Mouse (Mus musculus) heart, embryonic 12.5 days (tissue): Measurements from ENCODE around the gene Tas2r135. TPM values are rescaled to one million over a fixed set of nuclear protein-coding genes. Genes with fewer than 3 reads are reported as not detected.

Source experiments
- ATAC-seq: fragments of 200-750 bp; cut with Nextera tagmentation; 2 replicates; pipeline ENCODE4 v1.8.0; 2017; ENCODE audit warnings: moderate TSS enrichment, moderate library complexity; ENCODE audit not compliant: insufficient number of reproducible peaks, low FRiP score
- H3K27ac ChIP-seq: fragments of 300-500 bp; sonication (generic); 2 replicates; pipeline ENCODE4 v1.5.1; 2016; ENCODE audit warnings: mild to moderate bottlenecking, moderate library complexity; ENCODE audit not compliant: poor library complexity, severe bottlenecking
- H3K27me3 ChIP-seq: fragments of 300-500 bp; sonication (generic); replicated peaks from 2 replicates; pipeline ENCODE4 v1.6.1; 2016; ENCODE audit warnings: mild to moderate bottlenecking, moderate library complexity
- H3K36me3 ChIP-seq: fragments of 300-500 bp; sonication (generic); 2 replicates; pipeline ENCODE4 v1.6.1; 2016; ENCODE audit warnings: mild to moderate bottlenecking, moderate library complexity
- H3K4me1 ChIP-seq: fragments of 300-500 bp; sonication (generic); replicated peaks from 2 replicates; pipeline ENCODE4 v1.6.1; 2016; ENCODE audit warnings: mild to moderate bottlenecking
- H3K4me2 ChIP-seq: fragments of 300-500 bp; sonication (generic); 2 replicates; pipeline ENCODE4 v1.6.1; 2016; ENCODE audit warnings: mild to moderate bottlenecking, moderate library complexity
- H3K4me3 ChIP-seq: fragments of 300-500 bp; sonication (generic); 2 replicates; pipeline ENCODE4 v1.5.1; 2016; ENCODE audit warnings: mild to moderate bottlenecking
- H3K9ac ChIP-seq: fragments of 300-500 bp; sonication (generic); 2 replicates; pipeline ENCODE4 v1.6.1; 2016; ENCODE audit warnings: mild to moderate bottlenecking, moderate library complexity
- H3K9me3 ChIP-seq: fragments of 300-500 bp; sonication (generic); replicated peaks from 2 replicates; pipeline ENCODE4 v1.6.1; 2016; ENCODE audit warnings: mild to moderate bottlenecking, moderate library complexity
- WGBS: fragments of 180-500 bp; shearing (Covaris S2); methylation state at CpG from one replicate; pipeline ENCODE4 v1.1.7; 2016; 5-methylcytosine and 5-hydroxymethylcytosine counted together
- polyA plus RNA-seq: library from polyadenylated mRNA; unstranded; fragments of >200 nt; fragmentation: Nextera tagmentation; extraction: Ambion mirVana; gene quantifications from 2 replicates; pipeline ENCODE4 v1.2.1, GENCODE M21; 2016

Tas2r135 gene
- polyA plus RNA-seq, 1 experiment from 2014 or later, result not detected

GRCm38 (mm10) chr6:42374701-42375100 is 30.5 kb upstream of the Tas2r135 start:
- Histone ChIP-seq H3K4me1 (peaks cover 63% of the 10 kb centered on the region), H3K4me2 (no peak overlapping the region), H3K27ac (no peak overlapping the region), H3K4me3 (no peak overlapping the region), H3K36me3 (no peaks in the 10 kb centered on the region), H3K27me3 (no peaks in the 10 kb centered on the region), H3K9ac (no peak overlapping the region), H3K9me3 (no peaks in the 10 kb centered on the region)
- no peak for ATAC-seq
- WGBS, result 28% methylated on average over 4 of the region's 4 CpGs

GRCm38 (mm10) chr6:42375131-42375530 is 30.1 kb upstream of the Tas2r135 start:
- Histone ChIP-seq H3K27me3 (no peaks in the 10 kb centered on the region), H3K4me1 (peaks cover 59% of the 10 kb centered on the region), H3K9ac (no peak overlapping the region), H3K36me3 (no peaks in the 10 kb centered on the region), H3K4me3 (no peak overlapping the region), H3K27ac (peak overlapping the region; percentile 56), H3K4me2 (no peak overlapping the region), H3K9me3 (no peaks in the 10 kb centered on the region)
- WGBS, result 76% methylated on average over 2 of the region's 2 CpGs
- ATAC-seq, result no peak

- WGBS, result 15% methylated on average over 4 of the region's 4 CpGs
- no peak overlapping the region for H3K4me3 ChIP-seq
- no peak overlapping the region for H3K9ac ChIP-seq
- no peaks in the 10 kb centered on the region for H3K9me3 ChIP-seq
- ATAC-seq, result no peak
- H3K36me3 ChIP-seq, result no peaks in the 10 kb centered on the region
- no peak overlapping the region for H3K4me2 ChIP-seq
- H3K4me1 ChIP-seq, result peaks cover 55% of the 10 kb centered on the region
- no peaks in the 10 kb centered on the region for H3K27me3 ChIP-seq
- H3K27ac ChIP-seq, result peak overlapping the region; percentile 56
Observed at GRCm38 (mm10) chr6:42376016-42376415, 29.2 kb upstream of the Tas2r135 start.

- no peak overlapping the region for H3K4me3 ChIP-seq
- H3K4me1 ChIP-seq, result peaks cover 56% of the 10 kb centered on the region
- H3K9me3 ChIP-seq, result no peaks in the 10 kb centered on the region
- H3K36me3 ChIP-seq, result no peaks in the 10 kb centered on the region
- H3K4me2 ChIP-seq, result no peak overlapping the region
- no peaks in the 10 kb centered on the region for H3K27me3 ChIP-seq
- WGBS, result 57% methylated on average over 6 of the region's 6 CpGs
- no peak for ATAC-seq
- H3K27ac ChIP-seq, result no peak overlapping the region
- H3K9ac ChIP-seq, result no peak overlapping the region; the same call in 1 of the 2 replicates
Observed at GRCm38 (mm10) chr6:42376504-42377019, 28.7 kb upstream of the Tas2r135 start.

- Histone ChIP-seq H3K4me2 (no peak overlapping the region), H3K9ac (no peak overlapping the region), H3K4me3 (no peak overlapping the region), H3K27ac (no peak overlapping the region), H3K9me3 (no peaks in the 10 kb centered on the region), H3K36me3 (no peaks in the 10 kb centered on the region), H3K27me3 (no peaks in the 10 kb centered on the region), H3K4me1 (peaks cover 57% of the 10 kb centered on the region)
- ATAC-seq, result no peak
- WGBS, result 81% methylated on average over 5 of the region's 5 CpGs
Observed at GRCm38 (mm10) chr6:42377280-42377679, 28.0 kb upstream of the Tas2r135 start.

GRCm38 (mm10) chr6:42379551-42379950 is 25.7 kb upstream of the Tas2r135 start:
- no peak for ATAC-seq
- no peak overlapping the region for H3K4me2 ChIP-seq

GRCm38 (mm10) chr6:42380416-42381144 is 24.7 kb upstream of the Tas2r135 start:
- Histone ChIP-seq H3K36me3 (no peaks in the 10 kb centered on the region), H3K4me2 (no peak overlapping the region), H3K9me3 (no peaks in the 10 kb centered on the region), H3K27me3 (no peaks in the 10 kb centered on the region), H3K4me3 (no peak overlapping the region), H3K4me1 (peaks cover 30% of the 10 kb centered on the region), H3K9ac (no peak overlapping the region; the same call in 1 of the 2 replicates), H3K27ac (peak overlapping the region; percentile 47; the same call in 1 of the 2 replicates)
- no peak for ATAC-seq
- 15% methylated on average over 8 of the region's 8 CpGs for WGBS

More at GRCm38 (mm10) chr6:42379551-42379950, 25.7 kb upstream of the Tas2r135 start:
- H3K9ac ChIP-seq, result no peak overlapping the region
- H3K27ac ChIP-seq, result no peak overlapping the region
- WGBS, result 52% methylated on average over 3 of the region's 3 CpGs
- H3K27me3 ChIP-seq, result no peaks in the 10 kb centered on the region
- H3K4me1 ChIP-seq, result peaks cover 39% of the 10 kb centered on the region
- H3K9me3 ChIP-seq, result no peaks in the 10 kb centered on the region
- no peaks in the 10 kb centered on the region for H3K36me3 ChIP-seq
- no peak overlapping the region for H3K4me3 ChIP-seq

- WGBS, result 45% methylated on average over 2 of the region's 2 CpGs
- Histone ChIP-seq H3K27me3 (no peaks in the 10 kb centered on the region), H3K4me1 (peaks cover 23% of the 10 kb centered on the region), H3K36me3 (no peaks in the 10 kb centered on the region), H3K4me2 (no peak overlapping the region), H3K9me3 (no peaks in the 10 kb centered on the region), H3K4me3 (no peak overlapping the region), H3K9ac (0 out of 2 replicates have a peak overlapping the region, but pooled peaks have one; percentile 18), H3K27ac (peak overlapping the region; percentile 67; the same call in 1 of the 2 replicates)
- no peak for ATAC-seq
Observed at GRCm38 (mm10) chr6:42381221-42381620, 24.0 kb upstream of the Tas2r135 start.

GRCm38 (mm10) chr6:42381916-42382381 is 23.3 kb upstream of the Tas2r135 start:
- WGBS, result 42% methylated on average over 9 of the region's 9 CpGs
- H3K4me1 ChIP-seq, result peaks cover 16% of the 10 kb centered on the region
- H3K9me3 ChIP-seq, result no peaks in the 10 kb centered on the region
- H3K27ac ChIP-seq, result peak overlapping the region; percentile 67
- H3K4me2 ChIP-seq, result 0 out of 2 replicates have a peak overlapping the region, but pooled peaks have one; percentile 16
- H3K4me3 ChIP-seq, result no peak overlapping the region
- peak overlapping the region; percentile 21; the same call in 1 of the 2 replicates for H3K9ac ChIP-seq
- no peaks in the 10 kb centered on the region for H3K27me3 ChIP-seq
- no peaks in the 10 kb centered on the region for H3K36me3 ChIP-seq
- peak; percentile 64 for ATAC-seq

GRCm38 (mm10) chr6:42383360-42383759 is 21.9 kb upstream of the Tas2r135 start:
- Histone ChIP-seq H3K9me3 (no peaks in the 10 kb centered on the region), H3K36me3 (no peaks in the 10 kb centered on the region), H3K27ac (no peak overlapping the region), H3K4me2 (no peak overlapping the region), H3K9ac (no peak overlapping the region), H3K4me1 (peaks cover 16% of the 10 kb centered on the region), H3K4me3 (no peak overlapping the region), H3K27me3 (no peaks in the 10 kb centered on the region)
- 84% methylated on average over 5 of the region's 5 CpGs for WGBS
- ATAC-seq, result no peak

- no peak overlapping the region for H3K9ac ChIP-seq
- no peaks in the 10 kb centered on the region for H3K36me3 ChIP-seq
- H3K27me3 ChIP-seq, result no peaks in the 10 kb centered on the region
- H3K4me2 ChIP-seq, result no peak overlapping the region
- ATAC-seq, result no peak
- no peaks in the 10 kb centered on the region for H3K9me3 ChIP-seq
- peaks cover 22% of the 10 kb centered on the region for H3K4me1 ChIP-seq
- H3K4me3 ChIP-seq, result no peak overlapping the region
- WGBS, result 59% methylated on average over 4 of the region's 4 CpGs
- H3K27ac ChIP-seq, result no peak overlapping the region
Observed at GRCm38 (mm10) chr6:42385635-42386034, 19.6 kb upstream of the Tas2r135 start.
